In the genomic region with DNA sequence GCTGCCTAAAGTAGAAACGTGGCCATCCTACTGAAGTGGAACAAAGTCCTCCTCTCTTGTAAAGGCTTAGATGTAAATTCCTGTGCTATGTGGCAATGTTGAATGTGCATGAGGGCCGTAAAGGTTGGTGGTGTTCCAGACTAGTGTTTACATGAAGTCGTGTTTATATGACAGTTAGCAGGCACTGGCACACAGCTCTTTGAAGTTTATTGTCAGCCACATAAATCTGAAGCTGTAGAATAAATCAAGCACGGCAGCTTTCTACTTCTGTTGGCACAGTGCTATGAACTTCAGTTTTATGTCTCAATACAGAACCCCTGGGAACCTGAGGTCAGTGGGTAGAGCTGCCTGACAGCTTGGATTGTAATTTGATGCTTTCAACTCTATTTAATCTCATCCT, we compare ENCODE assay signal across 15 mouse cellular contexts.
DNase-seq lines count a peak whose midpoint lies in the region; ATAC-seq lines count a peak whose summit lies in the region.
"Had no signal": no experiment of that assay in that cellular context is flagged by ENCODE, and none has a peak within 500 bp of the region (broad histone marks: within the 10 kb centered on the region; RNA-seq: fewer than 3 reads in every experiment).

No protein-coding gene starts in this region.

- ATAC-seq in midbrain, embryonic 13.5 days = peak; percentile 55; the same call in 1 of the 2 replicates
- no peak for ATAC-seq in midbrain, embryonic 11.5 days (ENCODE audit: low FRiP score)
- ATAC-seq in lung, embryonic 16.5 days (ENCODE audit: low read depth) = peak; percentile 64
- ATAC-seq in stomach, embryonic 16.5 days (ENCODE audit: insufficient read depth, low FRiP score) = peak; percentile 66
- ATAC-seq: activated CD4-positive, CD25-positive, alpha-beta regulatory T cell, adult 4 months had no signal

- H3K9me3 ChIP-seq in midbrain, embryonic 13.5 days = no peaks in the 10 kb centered on the region
- H3K9me3 ChIP-seq in midbrain, embryonic 11.5 days (ENCODE audit: control insufficient read depth, low read length) = no peaks in the 10 kb centered on the region
- no peaks in the 10 kb centered on the region for H3K9me3 ChIP-seq in lung, embryonic 16.5 days (ENCODE audit: control insufficient read depth, low read length)
- H3K9me3 ChIP-seq in stomach, embryonic 16.5 days (replicated peaks; ENCODE audit: control insufficient read depth, low read length) = no peaks in the 10 kb centered on the region
- H3K9me3 ChIP-seq: embryonic facial prominence, embryonic 15.5 days; heart, embryonic 10.5 days; hindbrain, embryonic 15.5 days; liver, embryonic 13.5 days had no signal

- no peaks in the 10 kb centered on the region for H3K36me3 ChIP-seq in midbrain, embryonic 13.5 days
- H3K36me3 ChIP-seq in midbrain, embryonic 11.5 days (ENCODE audit: control insufficient read depth, insufficient read depth, low read length) = no peaks in the 10 kb centered on the region
- H3K36me3 ChIP-seq in lung, embryonic 16.5 days (ENCODE audit: control insufficient read depth, insufficient read depth, low read length) = no peaks in the 10 kb centered on the region
- no peaks in the 10 kb centered on the region for H3K36me3 ChIP-seq in stomach, embryonic 16.5 days (ENCODE audit: control insufficient read depth, insufficient read depth, low read length)
- H3K36me3 ChIP-seq: embryonic facial prominence, embryonic 15.5 days; heart, embryonic 10.5 days; hindbrain, embryonic 15.5 days; liver, embryonic 13.5 days had no signal

- H3K27me3 ChIP-seq in midbrain, embryonic 13.5 days = no peaks in the 10 kb centered on the region
- no peaks in the 10 kb centered on the region for H3K27me3 ChIP-seq in midbrain, embryonic 11.5 days (ENCODE audit: control insufficient read depth, insufficient read depth, low read length)
- no peaks in the 10 kb centered on the region for H3K27me3 ChIP-seq in lung, embryonic 16.5 days (ENCODE audit: control insufficient read depth, insufficient read depth, low read depth, low read length)
- H3K27me3 ChIP-seq in stomach, embryonic 16.5 days (ENCODE audit: control insufficient read depth, insufficient read depth, low read length) = no peaks in the 10 kb centered on the region
- H3K27me3 ChIP-seq: embryonic facial prominence, embryonic 15.5 days; hindbrain, embryonic 15.5 days; liver, embryonic 13.5 days had no signal

- no peak overlapping the region for H3K4me3 ChIP-seq in midbrain, embryonic 13.5 days (replicated peaks)
- H3K4me3 ChIP-seq in midbrain, embryonic 11.5 days (ENCODE audit: low read depth, low read length) = no peak overlapping the region
- no peak overlapping the region for H3K4me3 ChIP-seq in lung, embryonic 16.5 days (ENCODE audit: low read length)
- no peak overlapping the region for H3K4me3 ChIP-seq in stomach, embryonic 16.5 days (replicated peaks; ENCODE audit: low read length)
- H3K4me3 ChIP-seq: embryonic facial prominence, embryonic 15.5 days; heart, embryonic 10.5 days; hindbrain, embryonic 15.5 days; liver, embryonic 13.5 days had no signal

- no peak overlapping the region for H3K9ac ChIP-seq in midbrain, embryonic 13.5 days (replicated peaks)
- no peak overlapping the region for H3K9ac ChIP-seq in midbrain, embryonic 11.5 days (ENCODE audit: low read length)
- no peak overlapping the region for H3K9ac ChIP-seq in lung, embryonic 16.5 days (ENCODE audit: low read length)
- H3K9ac ChIP-seq in stomach, embryonic 16.5 days (ENCODE audit: low read length) = no peak overlapping the region
- H3K9ac ChIP-seq: embryonic facial prominence, embryonic 15.5 days; hindbrain, embryonic 15.5 days; liver, embryonic 13.5 days had no signal

- H3K27ac ChIP-seq in midbrain, embryonic 13.5 days = no peak overlapping the region
- no peak overlapping the region for H3K27ac ChIP-seq in midbrain, embryonic 11.5 days (ENCODE audit: low read depth, low read length)
- H3K27ac ChIP-seq in lung, embryonic 16.5 days (ENCODE audit: low read length) = no peak overlapping the region
- no peak overlapping the region for H3K27ac ChIP-seq in stomach, embryonic 16.5 days (ENCODE audit: low read length)
- H3K27ac ChIP-seq: embryonic facial prominence, embryonic 15.5 days; heart, embryonic 10.5 days; hindbrain, embryonic 15.5 days; liver, embryonic 13.5 days had no signal

- H3K4me1 ChIP-seq in midbrain, embryonic 13.5 days (replicated peaks) = 0 out of 2 replicates have a peak, but pooled peaks cover 9% of the 10 kb centered on the region
- H3K4me1 ChIP-seq in midbrain, embryonic 11.5 days (ENCODE audit: control insufficient read depth, insufficient read depth, low read length) = no peaks in the 10 kb centered on the region
- peaks cover 3% of the 10 kb centered on the region; the same call in 1 of the 2 replicates for H3K4me1 ChIP-seq in lung, embryonic 16.5 days (replicated peaks; ENCODE audit: control insufficient read depth, insufficient read depth, low read length)
- peaks cover 5% of the 10 kb centered on the region for H3K4me1 ChIP-seq in stomach, embryonic 16.5 days (ENCODE audit: control insufficient read depth, insufficient read depth, low read length)
- H3K4me1 ChIP-seq: embryonic facial prominence, embryonic 15.5 days; hindbrain, embryonic 15.5 days; liver, embryonic 13.5 days had no signal

- peak; percentile 11 for DNase-seq in adrenal gland, postnatal 14 days
- DNase-seq in adrenal gland, adult 8-10 months = no peak
- DNase-seq in midbrain, embryonic 11.5 days (ENCODE audit: low spot score, missing footprints) = no peak
- DNase-seq in heart, adult 8-10 months (ENCODE audit: low spot score) = no peak
- no peak for DNase-seq in left cerebral cortex, postnatal 4 days
- DNase-seq: liver, embryonic 13.5 days; right cerebral cortex, postnatal 4 days; thymus, postnatal 4 days had no signal

- H3K4me2 ChIP-seq in midbrain, embryonic 13.5 days (replicated peaks) = no peak overlapping the region
- H3K4me2 ChIP-seq in midbrain, embryonic 11.5 days = no peak overlapping the region
- H3K4me2 ChIP-seq in lung, embryonic 16.5 days (ENCODE audit: low read depth, low read length) = no peak overlapping the region
- no peak overlapping the region for H3K4me2 ChIP-seq in stomach, embryonic 16.5 days (ENCODE audit: low read depth, low read length)
- H3K4me2 ChIP-seq: embryonic facial prominence, embryonic 15.5 days; hindbrain, embryonic 15.5 days; liver, embryonic 13.5 days had no signal

- 48% methylated on average over 4 of the region's 4 CpGs for WGBS in midbrain, embryonic 13.5 days
- 65% methylated on average over 4 of the region's 4 CpGs for WGBS in midbrain, embryonic 11.5 days
- WGBS in lung, embryonic 16.5 days = 13% methylated on average over 4 of the region's 4 CpGs
- 20% methylated on average over 4 of the region's 4 CpGs for WGBS in stomach, embryonic 16.5 days

- intact Hi-C loops in left cerebral cortex, postnatal 4 days (cut with DNase I) = no loop called here
